Mouse (Mus musculus): ENCODE data around the gene Nav2. TPM values are rescaled to one million over a fixed set of nuclear protein-coding genes. Genes with fewer than 3 reads are reported as not detected.

Nav2 gene
- polyA plus RNA-seq, 1 experiment: 21.9 TPM

DNA sequence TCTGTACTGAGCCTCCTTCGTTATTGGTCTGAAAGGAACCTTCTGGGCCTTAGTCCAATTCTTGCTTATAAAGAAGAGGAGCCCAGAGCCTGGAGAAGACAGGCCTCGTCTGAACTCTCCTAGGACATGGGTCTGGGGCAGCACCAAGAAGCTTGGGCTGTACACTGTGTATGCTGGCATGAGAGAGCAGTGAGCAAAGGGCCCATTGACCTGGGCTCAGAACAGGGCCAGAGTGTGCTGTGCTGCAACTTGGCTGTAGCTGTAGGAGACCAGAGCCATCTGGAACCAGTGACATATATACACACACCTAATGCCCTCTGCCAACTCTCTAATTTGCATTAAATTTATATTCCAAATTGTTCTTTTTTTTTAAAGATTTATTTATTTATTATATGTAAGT lies 621.0 kb downstream of the Nav2 start:
- H3K4me3 ChIP-seq: no peak overlapping the region
- H3K36me3 ChIP-seq (ENCODE audit: control insufficient read depth, insufficient read depth): no peaks in the 10 kb centered on the region
- H3K4me2 ChIP-seq (ENCODE audit: low read depth): no peak overlapping the region
- H3K79me2 ChIP-seq (ENCODE audit: control insufficient read depth, insufficient read depth): no peaks in the 10 kb centered on the region
- H3K27me3 ChIP-seq (ENCODE audit: control insufficient read depth, insufficient read depth, insufficient read length): no peaks in the 10 kb centered on the region
- TF ChIP-seq E2F4 (IDR thresholded peaks at IDR 0.05; ENCODE audit: insufficient read depth): no peak
- no peak for TF ChIP-seq MAX (IDR thresholded peaks at IDR 0.05; ENCODE audit: low read depth)
- no peak for TF ChIP-seq CEBPB (IDR thresholded peaks at IDR 0.05; ENCODE audit: insufficient read depth, poor library complexity, severe bottlenecking)
- TF ChIP-seq MYOG (IDR thresholded peaks at IDR 0.05; ENCODE audit: control insufficient read depth in 1 of 3, insufficient read depth in 1 of 3, insufficient read length in 2 of 3, low read depth in 2 of 3): no peak
- TF ChIP-seq SRF (IDR thresholded peaks at IDR 0.05; ENCODE audit: control insufficient read depth, insufficient read length, low read depth): no peak
- no peak for TF ChIP-seq POLR2AphosphoS2 (IDR thresholded peaks at IDR 0.05; ENCODE audit: insufficient read length, low read depth)
- no peak for TF ChIP-seq MYOD1 (IDR thresholded peaks at IDR 0.05; ENCODE audit: control insufficient read depth in 1 of 3, insufficient read length in 2 of 3, low read depth in 2 of 3)
- TF ChIP-seq REST (IDR thresholded peaks at IDR 0.05; ENCODE audit: insufficient read depth, insufficient read length): no peak
- TF ChIP-seq TCF12 (IDR thresholded peaks at IDR 0.05; ENCODE audit: insufficient read depth, poor library complexity, severe bottlenecking): no peak
- no peak for TF ChIP-seq USF1 (IDR thresholded peaks at IDR 0.05; ENCODE audit: low read depth)
- no peak for TF ChIP-seq TCF3 (IDR thresholded peaks at IDR 0.05; ENCODE audit: insufficient read length, low read depth)
- TF ChIP-seq POLR2A (IDR thresholded peaks at IDR 0.05; ENCODE audit: insufficient read length, low read depth): no peak
- H3ac ChIP-seq (ENCODE audit: control insufficient read depth, insufficient read length): no peak overlapping the region

DNA sequence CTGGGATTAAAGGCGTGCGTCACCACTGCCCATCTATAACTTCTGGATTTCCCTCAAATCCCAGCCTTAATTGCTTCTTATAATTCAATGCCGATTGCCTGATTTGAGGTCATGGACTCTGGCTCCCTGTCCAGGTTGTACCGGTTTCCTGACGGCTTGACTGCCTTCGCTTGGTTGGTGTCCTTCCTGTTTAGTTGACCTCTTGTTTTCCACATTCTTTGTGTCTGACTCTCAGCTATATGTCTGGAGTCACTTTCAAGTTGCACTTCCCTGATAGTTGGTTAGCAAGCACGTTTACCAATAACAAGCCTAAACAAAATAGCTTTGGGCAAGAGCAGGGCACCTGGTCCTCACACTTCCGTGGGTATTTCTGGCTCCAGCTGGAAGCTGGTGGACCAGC lies 625.1 kb downstream of the Nav2 start:
- Histone ChIP-seq H3K4me2 (ENCODE audit: low read depth) (no peak overlapping the region), H3K27me3 (ENCODE audit: control insufficient read depth, insufficient read depth, insufficient read length) (no peaks in the 10 kb centered on the region), H3K79me2 (ENCODE audit: control insufficient read depth, insufficient read depth) (no peaks in the 10 kb centered on the region), H3ac (ENCODE audit: control insufficient read depth, insufficient read length) (no peak overlapping the region), H3K36me3 (ENCODE audit: control insufficient read depth, insufficient read depth) (no peaks in the 10 kb centered on the region), H3K4me3 (no peak overlapping the region)
- TF ChIP-seq TCF3 (IDR thresholded peaks at IDR 0.05; ENCODE audit: insufficient read length, low read depth): no peak
- no peak for TF ChIP-seq POLR2AphosphoS2 (IDR thresholded peaks at IDR 0.05; ENCODE audit: insufficient read length, low read depth)
- TF ChIP-seq E2F4 (IDR thresholded peaks at IDR 0.05; ENCODE audit: insufficient read depth): no peak
- TF ChIP-seq REST (IDR thresholded peaks at IDR 0.05; ENCODE audit: insufficient read depth, insufficient read length): no peak
- TF ChIP-seq POLR2A (IDR thresholded peaks at IDR 0.05; ENCODE audit: insufficient read length, low read depth): no peak
- TF ChIP-seq MYOG (IDR thresholded peaks at IDR 0.05; ENCODE audit: control insufficient read depth in 1 of 3, insufficient read depth in 1 of 3, insufficient read length in 2 of 3, low read depth in 2 of 3): no peak
- no peak for TF ChIP-seq USF1 (IDR thresholded peaks at IDR 0.05; ENCODE audit: low read depth)
- TF ChIP-seq CEBPB (IDR thresholded peaks at IDR 0.05; ENCODE audit: insufficient read depth, poor library complexity, severe bottlenecking): no peak
- no peak for TF ChIP-seq MAX (IDR thresholded peaks at IDR 0.05; ENCODE audit: low read depth)
- no peak for TF ChIP-seq SRF (IDR thresholded peaks at IDR 0.05; ENCODE audit: control insufficient read depth, insufficient read length, low read depth)
- TF ChIP-seq TCF12 (IDR thresholded peaks at IDR 0.05; ENCODE audit: insufficient read depth, poor library complexity, severe bottlenecking): no peak
- no peak for TF ChIP-seq MYOD1 (IDR thresholded peaks at IDR 0.05; ENCODE audit: control insufficient read depth in 1 of 3, insufficient read length in 2 of 3, low read depth in 2 of 3)

DNA sequence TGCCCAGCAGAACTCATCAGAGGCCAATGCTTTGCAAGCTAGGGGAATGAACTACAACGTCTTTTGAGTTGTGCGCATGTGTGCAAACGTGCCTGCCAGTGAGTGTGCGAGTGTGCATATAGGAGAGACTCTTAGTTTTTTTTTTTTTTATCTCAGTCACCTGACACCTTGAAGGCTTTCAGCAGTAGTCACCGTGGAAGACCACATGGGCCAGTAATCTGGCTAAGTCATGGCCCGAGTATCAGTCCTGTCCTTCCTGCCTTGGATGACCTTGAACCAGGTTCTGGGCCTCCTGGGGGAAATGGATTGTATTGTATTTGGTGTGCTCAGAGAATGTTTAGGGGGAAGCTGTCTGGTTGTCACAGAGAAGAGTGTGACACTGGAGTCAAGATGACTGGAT lies 625.7 kb downstream of the Nav2 start:
- no peak overlapping the region for H3K4me2 ChIP-seq (ENCODE audit: low read depth)
- no peak overlapping the region for H3ac ChIP-seq (ENCODE audit: control insufficient read depth, insufficient read length)
- no peaks in the 10 kb centered on the region for H3K79me2 ChIP-seq (ENCODE audit: control insufficient read depth, insufficient read depth)
- H3K4me3 ChIP-seq: no peak overlapping the region
- TF ChIP-seq MYOG (IDR thresholded peaks at IDR 0.05; ENCODE audit: control insufficient read depth in 1 of 3, insufficient read depth in 1 of 3, insufficient read length in 2 of 3, low read depth in 2 of 3) (no peak), E2F4 (IDR thresholded peaks at IDR 0.05; ENCODE audit: insufficient read depth) (no peak), CEBPB (IDR thresholded peaks at IDR 0.05; ENCODE audit: insufficient read depth, poor library complexity, severe bottlenecking) (no peak), MYOD1 (IDR thresholded peaks at IDR 0.05; ENCODE audit: control insufficient read depth in 1 of 3, insufficient read length in 2 of 3, low read depth in 2 of 3) (no peak)
- no peaks in the 10 kb centered on the region for H3K27me3 ChIP-seq (ENCODE audit: control insufficient read depth, insufficient read depth, insufficient read length)
- H3K36me3 ChIP-seq (ENCODE audit: control insufficient read depth, insufficient read depth): no peaks in the 10 kb centered on the region

GRCm38 (mm10) chr7:49538360-49538759 lies 629.8 kb downstream of the Nav2 start:
- Histone ChIP-seq H3K79me2 (ENCODE audit: control insufficient read depth, insufficient read depth) (no peaks in the 10 kb centered on the region), H3K27me3 (ENCODE audit: control insufficient read depth, insufficient read depth, insufficient read length) (no peaks in the 10 kb centered on the region), H3K4me3 (no peak overlapping the region), H3K4me2 (ENCODE audit: low read depth) (no peak overlapping the region), H3ac (ENCODE audit: control insufficient read depth, insufficient read length) (no peak overlapping the region), H3K36me3 (ENCODE audit: control insufficient read depth, insufficient read depth) (no peaks in the 10 kb centered on the region)
- no peak for TF ChIP-seq POLR2AphosphoS2 (IDR thresholded peaks at IDR 0.05; ENCODE audit: insufficient read length, low read depth)
- TF ChIP-seq SRF (IDR thresholded peaks at IDR 0.05; ENCODE audit: control insufficient read depth, insufficient read length, low read depth): no peak
- no peak for TF ChIP-seq MYOG (IDR thresholded peaks at IDR 0.05; ENCODE audit: control insufficient read depth in 1 of 3, insufficient read depth in 1 of 3, insufficient read length in 2 of 3, low read depth in 2 of 3)
- no peak for TF ChIP-seq TCF12 (IDR thresholded peaks at IDR 0.05; ENCODE audit: insufficient read depth, poor library complexity, severe bottlenecking)
- TF ChIP-seq POLR2A (IDR thresholded peaks at IDR 0.05; ENCODE audit: insufficient read length, low read depth): no peak
- TF ChIP-seq TCF3 (IDR thresholded peaks at IDR 0.05; ENCODE audit: insufficient read length, low read depth): no peak
- TF ChIP-seq CEBPB (IDR thresholded peaks at IDR 0.05; ENCODE audit: insufficient read depth, poor library complexity, severe bottlenecking): no peak
- TF ChIP-seq E2F4 (IDR thresholded peaks at IDR 0.05; ENCODE audit: insufficient read depth): no peak
- TF ChIP-seq USF1 (IDR thresholded peaks at IDR 0.05; ENCODE audit: low read depth): no peak

DNA sequence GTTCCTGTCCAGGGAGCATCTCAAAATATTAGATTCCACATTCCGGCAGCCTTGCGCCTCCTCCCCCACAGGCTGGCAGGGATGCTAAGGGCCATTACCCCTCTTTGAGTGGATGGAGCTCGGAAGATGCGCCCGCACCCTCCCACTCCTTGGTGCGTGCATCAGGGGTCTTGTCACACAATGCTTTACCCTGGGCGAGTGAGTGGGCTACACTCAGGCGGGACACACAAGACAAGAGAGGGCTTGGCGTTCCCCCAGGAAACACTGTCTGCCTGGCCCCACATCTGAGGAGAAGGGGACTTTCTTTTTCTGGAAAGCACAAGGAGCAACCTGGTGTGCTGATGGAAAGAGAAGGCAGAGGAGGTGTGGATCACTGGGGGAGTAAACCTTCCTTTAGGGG lies 631.7 kb downstream of the Nav2 start:
- no peak overlapping the region for H3K4me3 ChIP-seq
- no peaks in the 10 kb centered on the region for H3K27me3 ChIP-seq (ENCODE audit: control insufficient read depth, insufficient read depth, insufficient read length)
- H3K36me3 ChIP-seq (ENCODE audit: control insufficient read depth, insufficient read depth): no peaks in the 10 kb centered on the region
- H3K79me2 ChIP-seq (ENCODE audit: control insufficient read depth, insufficient read depth): no peaks in the 10 kb centered on the region
- no peak overlapping the region for H3K4me2 ChIP-seq (ENCODE audit: low read depth)
- TF ChIP-seq MAX (IDR thresholded peaks at IDR 0.05; ENCODE audit: low read depth) (no peak), REST (IDR thresholded peaks at IDR 0.05; ENCODE audit: insufficient read depth, insufficient read length) (no peak), SRF (IDR thresholded peaks at IDR 0.05; ENCODE audit: control insufficient read depth, insufficient read length, low read depth) (no peak), POLR2AphosphoS2 (IDR thresholded peaks at IDR 0.05; ENCODE audit: insufficient read length, low read depth) (no peak), E2F4 (IDR thresholded peaks at IDR 0.05; ENCODE audit: insufficient read depth) (no peak), CEBPB (IDR thresholded peaks at IDR 0.05; ENCODE audit: insufficient read depth, poor library complexity, severe bottlenecking) (no peak), TCF12 (IDR thresholded peaks at IDR 0.05; ENCODE audit: insufficient read depth, poor library complexity, severe bottlenecking) (no peak), MYOG (IDR thresholded peaks at IDR 0.05; ENCODE audit: control insufficient read depth in 1 of 3, insufficient read depth in 1 of 3, insufficient read length in 2 of 3, low read depth in 2 of 3) (no peak), TCF3 (IDR thresholded peaks at IDR 0.05; ENCODE audit: insufficient read length, low read depth) (no peak), POLR2A (IDR thresholded peaks at IDR 0.05; ENCODE audit: insufficient read length, low read depth) (no peak), MYOD1 (IDR thresholded peaks at IDR 0.05; ENCODE audit: control insufficient read depth in 1 of 3, insufficient read length in 2 of 3, low read depth in 2 of 3) (no peak)
- no peak overlapping the region for H3ac ChIP-seq (ENCODE audit: control insufficient read depth, insufficient read length)
